Mouse (Mus musculus): ENCODE results near the gene Pts. TPM values are rescaled to one million over a fixed set of nuclear protein-coding genes. Genes with fewer than 3 reads are reported as not detected.

The Pts gene
- polyA plus RNA-seq, 1 experiment, result 57.0 TPM

DNA sequence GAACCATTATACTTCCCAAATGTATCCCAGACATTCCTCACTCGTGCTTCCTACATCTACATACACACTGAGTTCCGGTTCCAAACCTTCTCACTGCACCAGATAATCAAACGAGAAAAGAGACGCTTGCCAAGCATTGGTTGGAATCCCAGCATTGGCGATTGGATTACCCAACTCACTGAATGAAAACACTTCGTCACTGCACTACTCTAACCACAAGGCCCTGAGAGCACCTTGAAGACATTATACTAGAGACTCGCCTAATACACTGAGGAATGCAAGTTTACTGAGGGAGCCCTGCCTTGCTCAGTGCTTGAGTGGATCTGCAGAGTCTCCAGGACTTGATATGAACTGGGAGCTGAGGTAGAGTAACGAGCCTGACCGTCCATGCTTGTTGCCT lies 13.9 kb upstream of the Pts start:
- Histone ChIP-seq H3K4me3 (replicated peaks; ENCODE audit: insufficient read depth, low read depth, low read length) (no peak overlapping the region), H3K27me3 (ENCODE audit: control insufficient read depth, insufficient read depth, low read length) (no peaks in the 10 kb centered on the region), H3K27ac (ENCODE audit: insufficient read depth, low read length) (no peak overlapping the region), H3K4me1 (ENCODE audit: control insufficient read depth, insufficient read depth, low read length) (no peaks in the 10 kb centered on the region)
- TF ChIP-seq POLR2A (IDR thresholded peaks at IDR 0.05; ENCODE audit: borderline replicate concordance, insufficient read depth, low read length), result no peak
- TF ChIP-seq CTCF (IDR thresholded peaks at IDR 0.05; ENCODE audit: borderline replicate concordance, insufficient read depth, low read depth, low read length), result no peak
- DNase-seq, result no peak
- WGBS, result 68% methylated on average over 9 of the region's 9 CpGs

- Histone ChIP-seq H3K27me3 (ENCODE audit: control insufficient read depth, insufficient read depth, low read length) (no peaks in the 10 kb centered on the region), H3K4me3 (replicated peaks; ENCODE audit: insufficient read depth, low read depth, low read length) (no peak overlapping the region), H3K27ac (ENCODE audit: insufficient read depth, low read length) (no peak overlapping the region), H3K4me1 (ENCODE audit: control insufficient read depth, insufficient read depth, low read length) (no peaks in the 10 kb centered on the region)
- TF ChIP-seq CTCF (IDR thresholded peaks at IDR 0.05; ENCODE audit: borderline replicate concordance, insufficient read depth, low read depth, low read length) (no peak), POLR2A (IDR thresholded peaks at IDR 0.05; ENCODE audit: borderline replicate concordance, insufficient read depth, low read length) (no peak)
- 58% methylated on average over 7 of the region's 7 CpGs for WGBS
- no peak for DNase-seq
Observed at GRCm38 (mm10) chr9:50540170-50540569, 11.6 kb upstream of the Pts start.

DNA sequence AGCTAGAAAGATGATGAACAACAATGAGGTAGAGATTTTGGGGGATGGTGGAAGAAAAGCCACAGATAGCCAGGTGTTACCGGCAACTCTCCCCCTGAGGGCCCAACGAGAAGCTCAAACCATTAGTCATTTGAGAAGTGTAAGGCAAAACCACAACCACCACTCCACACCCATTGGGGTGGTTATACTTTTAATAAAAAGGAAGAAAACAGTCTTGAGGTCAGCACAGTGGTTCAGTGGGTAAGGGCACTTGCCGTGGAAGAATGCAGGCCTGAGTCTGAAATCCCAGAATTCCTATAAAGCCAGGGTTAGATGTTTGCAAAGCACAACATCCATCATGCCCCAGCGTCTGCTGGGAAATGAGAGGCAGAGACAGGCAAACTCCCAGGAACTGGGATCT lies 8.8 kb upstream of the Pts start:
- Histone ChIP-seq H3K27ac (ENCODE audit: insufficient read depth, low read length) (no peak overlapping the region), H3K4me1 (ENCODE audit: control insufficient read depth, insufficient read depth, low read length) (no peaks in the 10 kb centered on the region), H3K27me3 (ENCODE audit: control insufficient read depth, insufficient read depth, low read length) (no peaks in the 10 kb centered on the region), H3K4me3 (replicated peaks; ENCODE audit: insufficient read depth, low read depth, low read length) (no peak overlapping the region)
- 88% methylated on average over 4 of the region's 4 CpGs for WGBS
- TF ChIP-seq CTCF (IDR thresholded peaks at IDR 0.05; ENCODE audit: borderline replicate concordance, insufficient read depth, low read depth, low read length), result no peak
- no peak for TF ChIP-seq POLR2A (IDR thresholded peaks at IDR 0.05; ENCODE audit: borderline replicate concordance, insufficient read depth, low read length)
- DNase-seq, result no peak

- WGBS, result 88% methylated on average over 7 of the region's 7 CpGs
- DNase-seq, result no peak
- Histone ChIP-seq H3K4me1 (ENCODE audit: control insufficient read depth, insufficient read depth, low read length) (no peaks in the 10 kb centered on the region), H3K27ac (ENCODE audit: insufficient read depth, low read length) (no peak overlapping the region), H3K27me3 (ENCODE audit: control insufficient read depth, insufficient read depth, low read length) (no peaks in the 10 kb centered on the region), H3K4me3 (replicated peaks; ENCODE audit: insufficient read depth, low read depth, low read length) (no peak overlapping the region)
- TF ChIP-seq CTCF (IDR thresholded peaks at IDR 0.05; ENCODE audit: borderline replicate concordance, insufficient read depth, low read depth, low read length) (no peak), POLR2A (IDR thresholded peaks at IDR 0.05; ENCODE audit: borderline replicate concordance, insufficient read depth, low read length) (no peak)
Observed at GRCm38 (mm10) chr9:50536603-50537135, 8.1 kb upstream of the Pts start.

GRCm38 (mm10) chr9:50535930-50536329 lies 7.4 kb upstream of the Pts start:
- DNase-seq, result peak in 1 of 2 experiments; percentile 22
- no peak overlapping the region for H3K4me3 ChIP-seq (replicated peaks; ENCODE audit: insufficient read depth, low read depth, low read length)
- H3K4me1 ChIP-seq (ENCODE audit: control insufficient read depth, insufficient read depth, low read length), result no peaks in the 10 kb centered on the region
- TF ChIP-seq CTCF (IDR thresholded peaks at IDR 0.05; ENCODE audit: borderline replicate concordance, insufficient read depth, low read depth, low read length) (no peak), POLR2A (IDR thresholded peaks at IDR 0.05; ENCODE audit: borderline replicate concordance, insufficient read depth, low read length) (no peak)
- H3K27me3 ChIP-seq (ENCODE audit: control insufficient read depth, insufficient read depth, low read length), result no peaks in the 10 kb centered on the region
- WGBS, result 50% methylated on average over 5 of the region's 5 CpGs
- H3K27ac ChIP-seq (ENCODE audit: insufficient read depth, low read length), result no peak overlapping the region

- TF ChIP-seq CTCF (IDR thresholded peaks at IDR 0.05; ENCODE audit: borderline replicate concordance, insufficient read depth, low read depth, low read length) (no peak), POLR2A (IDR thresholded peaks at IDR 0.05; ENCODE audit: borderline replicate concordance, insufficient read depth, low read length) (no peak)
- H3K4me3 ChIP-seq (replicated peaks; ENCODE audit: insufficient read depth, low read depth, low read length), result no peak overlapping the region
- H3K4me1 ChIP-seq (ENCODE audit: control insufficient read depth, insufficient read depth, low read length), result no peaks in the 10 kb centered on the region
- 73% methylated on average over 3 of the region's 3 CpGs for WGBS
- H3K27me3 ChIP-seq (ENCODE audit: control insufficient read depth, insufficient read depth, low read length), result no peaks in the 10 kb centered on the region
- DNase-seq, result no peak
- no peak overlapping the region for H3K27ac ChIP-seq (ENCODE audit: insufficient read depth, low read length)
Observed at GRCm38 (mm10) chr9:50533791-50534190, 5.3 kb upstream of the Pts start.

DNA sequence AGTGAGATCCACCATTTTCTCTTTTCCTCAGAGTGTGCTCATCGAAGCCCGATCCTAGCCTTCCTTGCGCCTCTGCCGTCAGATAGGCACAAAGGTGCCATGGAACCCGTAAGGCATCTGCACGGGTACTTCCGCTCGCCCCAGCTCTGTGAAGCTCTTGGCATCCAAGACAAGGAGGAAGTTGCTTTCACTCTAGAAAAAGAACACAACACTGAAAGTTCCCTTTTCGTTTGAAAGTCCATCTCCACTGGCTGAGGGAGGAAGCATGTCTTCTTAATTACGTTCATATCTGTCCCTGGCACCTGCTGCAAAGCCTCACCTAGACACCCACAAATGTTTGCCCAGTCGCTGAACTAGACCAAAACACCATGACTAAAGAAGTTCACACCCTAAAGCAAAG lies 4.8 kb upstream of the Pts start:
- no peaks in the 10 kb centered on the region for H3K27me3 ChIP-seq (ENCODE audit: control insufficient read depth, insufficient read depth, low read length)
- no peak overlapping the region for H3K4me3 ChIP-seq (replicated peaks; ENCODE audit: insufficient read depth, low read depth, low read length)
- TF ChIP-seq CTCF (IDR thresholded peaks at IDR 0.05; ENCODE audit: borderline replicate concordance, insufficient read depth, low read depth, low read length) (no peak), POLR2A (IDR thresholded peaks at IDR 0.05; ENCODE audit: borderline replicate concordance, insufficient read depth, low read length) (no peak)
- no peak overlapping the region for H3K27ac ChIP-seq (ENCODE audit: insufficient read depth, low read length)
- WGBS, result 75% methylated on average over 11 of the region's 11 CpGs
- no peaks in the 10 kb centered on the region for H3K4me1 ChIP-seq (ENCODE audit: control insufficient read depth, insufficient read depth, low read length)
- DNase-seq, result no peak

GRCm38 (mm10) chr9:50530890-50531289 lies 2.4 kb upstream of the Pts start:
- Histone ChIP-seq H3K27ac (ENCODE audit: insufficient read depth, low read length) (no peak overlapping the region), H3K4me3 (replicated peaks; ENCODE audit: insufficient read depth, low read depth, low read length) (no peak overlapping the region), H3K4me1 (ENCODE audit: control insufficient read depth, insufficient read depth, low read length) (no peaks in the 10 kb centered on the region), H3K27me3 (ENCODE audit: control insufficient read depth, insufficient read depth, low read length) (no peaks in the 10 kb centered on the region)
- no peak for DNase-seq
- 0 out of 2 replicates have a peak, but pooled peaks have one; percentile 10 for TF ChIP-seq CTCF (IDR thresholded peaks at IDR 0.05; ENCODE audit: borderline replicate concordance, insufficient read depth, low read depth, low read length)
- no peak for TF ChIP-seq POLR2A (IDR thresholded peaks at IDR 0.05; ENCODE audit: borderline replicate concordance, insufficient read depth, low read length)
- 17% methylated on average over 2 of the region's 2 CpGs for WGBS
